Mouse (Mus musculus): ENCODE results near the gene Ift81. TPM values are rescaled to one million over a fixed set of nuclear protein-coding genes. Genes with fewer than 3 reads are reported as not detected.

The Ift81 gene
- polyA plus RNA-seq, 1 experiment from 2014 or later = 62.0 TPM

DNA sequence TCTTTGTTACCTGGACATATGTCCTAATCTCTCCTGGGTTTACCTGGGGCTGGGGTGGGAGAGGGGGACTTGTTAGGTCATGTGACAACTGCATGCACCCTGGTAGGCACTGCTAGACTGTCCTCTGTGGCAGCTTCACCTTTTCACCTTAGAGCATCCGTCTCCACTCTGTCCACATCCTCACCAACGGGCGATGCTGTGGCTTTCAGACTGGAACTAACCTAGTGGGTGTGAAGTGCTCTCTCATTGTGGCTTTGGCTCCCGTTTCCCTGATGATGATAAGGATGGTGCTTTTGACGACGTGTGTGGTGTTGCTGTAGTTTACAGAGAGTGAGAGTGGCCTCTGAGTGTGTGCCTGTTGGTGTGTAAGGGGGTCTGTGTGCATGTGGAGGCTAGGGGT, 31.0 kb upstream of the Ift81 start:
- Histone ChIP-seq H3K27me3 (no peaks in the 10 kb centered on the region), H3K27ac (no peak overlapping the region), H3K36me3 (no peaks in the 10 kb centered on the region), H3K9me3 (replicated peaks) (no peaks in the 10 kb centered on the region), H3K4me1 (peaks cover 2% of the 10 kb centered on the region; the same call in 1 of the 2 replicates), H3K4me3 (no peak overlapping the region), H3K4me2 (replicated peaks) (no peak overlapping the region), H3K9ac (no peak overlapping the region)
- ATAC-seq (ENCODE audit: low FRiP score) = no peak
- 84% methylated on average over 6 of the region's 6 CpGs for WGBS

DNA sequence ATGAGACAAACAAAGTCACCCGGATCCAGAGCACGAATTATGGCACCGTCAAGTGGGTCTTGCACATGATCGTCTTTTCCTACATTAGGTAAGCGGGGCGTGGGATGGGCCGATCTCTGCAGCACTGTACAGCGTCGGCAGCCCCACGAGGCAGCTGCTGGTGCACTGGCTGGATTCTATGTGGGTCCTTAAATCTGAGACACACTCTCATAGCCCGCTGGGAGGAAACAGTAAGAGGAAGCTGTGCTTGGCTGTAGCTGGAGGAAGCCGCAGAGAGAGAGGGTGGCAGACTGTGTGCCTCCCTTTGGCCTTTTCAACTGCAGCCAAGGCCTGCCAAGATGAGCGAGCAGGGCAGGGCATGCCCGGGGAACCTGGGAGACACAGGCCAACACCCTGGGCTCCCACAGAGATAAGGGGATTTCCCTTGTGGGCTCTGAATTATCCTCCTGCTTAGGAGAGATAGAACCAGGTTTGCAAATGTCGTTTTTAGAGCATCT, 29.8 kb upstream of the Ift81 start:
- peaks cover 2% of the 10 kb centered on the region; the same call in 1 of the 2 replicates for H3K4me1 ChIP-seq
- peak overlapping the region; percentile 1; the same call in 1 of the 2 replicates for H3K4me2 ChIP-seq (replicated peaks)
- no peak overlapping the region for H3K9ac ChIP-seq
- H3K36me3 ChIP-seq = no peaks in the 10 kb centered on the region
- no peak overlapping the region for H3K4me3 ChIP-seq
- no peaks in the 10 kb centered on the region for H3K27me3 ChIP-seq
- WGBS = 79% methylated on average over 15 of the region's 15 CpGs
- ATAC-seq (ENCODE audit: low FRiP score) = no peak
- H3K27ac ChIP-seq = peak overlapping the region; percentile 19; the same call in 1 of the 2 replicates
- H3K9me3 ChIP-seq (replicated peaks) = no peaks in the 10 kb centered on the region

GRCm38 (mm10) chr5:122643701-122644100, 29.4 kb upstream of the Ift81 start, which contains the start of gene P2rx7:
TSS of gene P2rx7 (plus strand) at chr5:122643911.
- H3K4me2 ChIP-seq (replicated peaks) = peak within 1 kb of the TSS; percentile 1; the same call in 1 of the 2 replicates
- H3K27ac ChIP-seq = peak within 1 kb of the TSS; percentile 19; the same call in 1 of the 2 replicates
- H3K9me3 ChIP-seq (replicated peaks) = no peaks in the 10 kb centered on the region
- no peak within 1 kb of the TSS for H3K9ac ChIP-seq
- WGBS = 64% methylated on average over 12 of the region's 12 CpGs
- H3K36me3 ChIP-seq = no peaks in the 10 kb centered on the region
- H3K4me3 ChIP-seq = no peak within 1 kb of the TSS
- ATAC-seq (ENCODE audit: low FRiP score) = peak; percentile 50; the same call in 1 of the 2 replicates
- H3K27me3 ChIP-seq = no peaks in the 10 kb centered on the region
- H3K4me1 ChIP-seq = peaks cover 2% of the 10 kb centered on the region; the same call in 1 of the 2 replicates

GRCm38 (mm10) chr5:122639986-122640385, 25.7 kb upstream of the Ift81 start:
- ATAC-seq (ENCODE audit: low FRiP score) = no peak
- H3K4me2 ChIP-seq (replicated peaks) = no peak overlapping the region
- no peaks in the 10 kb centered on the region for H3K36me3 ChIP-seq
- 83% methylated on average over 5 of the region's 5 CpGs for WGBS
- H3K27me3 ChIP-seq = no peaks in the 10 kb centered on the region
- peaks cover 6% of the 10 kb centered on the region; the same call in 1 of the 2 replicates for H3K4me1 ChIP-seq
- H3K9ac ChIP-seq = no peak overlapping the region
- no peak overlapping the region for H3K4me3 ChIP-seq
- no peak overlapping the region for H3K27ac ChIP-seq
- no peaks in the 10 kb centered on the region for H3K9me3 ChIP-seq (replicated peaks)

- WGBS = 94% methylated on average over 4 of the region's 4 CpGs
- no peak for ATAC-seq (ENCODE audit: low FRiP score)
- Histone ChIP-seq H3K27me3 (no peaks in the 10 kb centered on the region), H3K4me1 (peaks cover 6% of the 10 kb centered on the region; the same call in 1 of the 2 replicates), H3K36me3 (no peaks in the 10 kb centered on the region), H3K4me2 (replicated peaks) (no peak overlapping the region), H3K27ac (no peak overlapping the region), H3K9ac (no peak overlapping the region), H3K9me3 (replicated peaks) (no peaks in the 10 kb centered on the region), H3K4me3 (no peak overlapping the region)
These were observed 25.2 kb upstream of the Ift81 start for GRCm38 (mm10) chr5:122639517-122639916.

DNA sequence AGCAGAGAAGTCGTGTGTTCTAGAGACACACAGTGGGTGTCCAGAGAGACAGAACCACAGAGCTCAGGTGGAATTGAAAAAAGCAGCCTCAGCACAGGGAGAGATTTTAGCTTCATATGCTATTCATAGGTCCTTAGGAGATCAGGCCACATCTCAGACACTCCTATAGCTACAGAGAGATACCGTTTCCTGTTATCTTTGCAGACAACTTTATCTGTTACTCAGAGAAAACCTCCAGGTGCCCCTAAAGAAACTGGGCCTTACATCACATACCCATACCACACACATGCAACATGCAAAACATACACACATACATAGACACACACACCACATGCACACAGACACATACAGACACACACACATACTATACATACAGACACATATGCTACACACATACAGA, 24.0 kb upstream of the Ift81 start:
- Histone ChIP-seq H3K36me3 (no peaks in the 10 kb centered on the region), H3K4me2 (replicated peaks) (no peak overlapping the region), H3K4me3 (no peak overlapping the region), H3K27me3 (no peaks in the 10 kb centered on the region), H3K4me1 (peaks cover 6% of the 10 kb centered on the region; the same call in 1 of the 2 replicates), H3K27ac (no peak overlapping the region), H3K9ac (no peak overlapping the region), H3K9me3 (replicated peaks) (no peaks in the 10 kb centered on the region)
- ATAC-seq (ENCODE audit: low FRiP score) = no peak
- 84% methylated on average over 2 of the region's 2 CpGs for WGBS

- H3K9me3 ChIP-seq (replicated peaks) = no peaks in the 10 kb centered on the region
- no peak overlapping the region for H3K4me3 ChIP-seq
- no peak for ATAC-seq (ENCODE audit: low FRiP score)
- no peak overlapping the region for H3K27ac ChIP-seq
- H3K9ac ChIP-seq = no peak overlapping the region
- WGBS = 53% methylated on average over 16 of the region's 16 CpGs
- no peaks in the 10 kb centered on the region for H3K27me3 ChIP-seq
- H3K4me2 ChIP-seq (replicated peaks) = peak overlapping the region; percentile 42
- peaks cover 4% of the 10 kb centered on the region; the same call in 1 of the 2 replicates for H3K4me1 ChIP-seq
- no peaks in the 10 kb centered on the region for H3K36me3 ChIP-seq
These were observed 22.6 kb upstream of the Ift81 start for GRCm38 (mm10) chr5:122636958-122637357.

DNA sequence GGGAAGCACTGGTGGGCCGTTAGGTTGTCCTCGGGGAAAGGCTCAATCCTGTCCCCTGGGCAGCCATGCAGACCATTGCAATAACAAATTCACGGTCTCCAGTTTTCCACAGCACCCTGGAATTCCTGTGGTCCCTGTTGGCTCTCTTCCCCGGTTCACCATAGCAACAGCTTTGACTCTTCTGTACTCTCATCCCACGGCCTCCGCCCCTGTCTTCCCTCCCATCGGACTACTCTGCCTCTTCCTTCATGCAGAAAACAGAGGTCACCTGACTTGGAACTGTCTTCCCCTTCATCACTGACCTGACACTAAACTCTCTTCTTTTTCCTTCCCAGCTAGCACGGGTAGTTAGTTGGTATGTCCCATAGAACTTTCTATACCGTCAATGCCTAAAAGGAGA, 22.0 kb upstream of the Ift81 start:
- 79% methylated on average over 9 of the region's 9 CpGs for WGBS
- no peak overlapping the region for H3K4me2 ChIP-seq (replicated peaks)
- H3K27ac ChIP-seq = no peak overlapping the region
- no peaks in the 10 kb centered on the region for H3K27me3 ChIP-seq
- ATAC-seq (ENCODE audit: low FRiP score) = no peak
- no peak overlapping the region for H3K9ac ChIP-seq
- H3K36me3 ChIP-seq = no peaks in the 10 kb centered on the region
- peaks cover 4% of the 10 kb centered on the region; the same call in 1 of the 2 replicates for H3K4me1 ChIP-seq
- no peak overlapping the region for H3K4me3 ChIP-seq
- no peaks in the 10 kb centered on the region for H3K9me3 ChIP-seq (replicated peaks)

DNA sequence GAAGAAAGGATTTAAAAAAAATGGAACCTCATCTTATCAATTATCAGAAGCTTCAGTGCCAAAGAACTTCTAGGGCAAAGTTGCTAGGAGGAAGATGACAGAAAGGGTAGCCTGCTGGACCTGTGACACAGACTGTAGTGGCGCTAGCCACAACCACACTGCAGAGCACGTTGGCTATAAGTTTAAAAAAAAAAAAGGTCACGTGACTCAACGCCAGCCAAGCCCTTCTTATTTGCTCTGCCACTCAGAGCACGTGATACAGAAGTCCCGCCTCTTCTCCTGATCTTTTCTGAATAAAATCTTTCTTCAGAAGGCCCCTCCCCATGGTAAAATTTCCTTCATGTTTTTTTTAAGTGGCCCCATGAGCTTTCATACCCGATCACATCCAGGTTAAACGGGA, 20.9 kb upstream of the Ift81 start:
- 79% methylated on average over 8 of the region's 8 CpGs for WGBS

DNA sequence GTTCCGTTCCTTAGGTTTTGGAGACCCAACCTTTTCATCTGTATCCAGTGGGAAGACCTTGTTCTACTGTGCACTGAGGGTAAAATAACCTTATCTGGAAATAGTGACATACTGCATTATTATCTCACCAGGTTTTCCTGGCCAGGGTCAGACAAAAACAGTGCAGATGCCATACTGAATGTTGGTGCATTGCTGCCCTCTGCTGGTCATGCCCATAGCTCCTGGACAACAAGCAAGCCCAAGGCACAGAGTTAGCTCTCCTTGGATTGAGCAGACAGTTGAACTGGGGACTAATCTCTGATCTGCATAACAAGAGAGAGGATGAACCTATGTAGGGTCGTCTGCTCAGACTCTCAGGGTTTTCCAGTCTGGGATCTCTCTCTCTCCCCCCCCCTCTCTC, 12.9 kb upstream of the Ift81 start:
- Histone ChIP-seq H3K27me3 (no peaks in the 10 kb centered on the region), H3K9ac (no peak overlapping the region), H3K4me3 (no peak overlapping the region), H3K36me3 (no peaks in the 10 kb centered on the region), H3K9me3 (replicated peaks) (no peaks in the 10 kb centered on the region), H3K4me1 (no peaks in the 10 kb centered on the region), H3K4me2 (replicated peaks) (no peak overlapping the region), H3K27ac (no peak overlapping the region)
- peak; percentile 63; the same call in 1 of the 2 replicates for ATAC-seq (ENCODE audit: low FRiP score)
- WGBS = 40% methylated on average over 2 of the region's 2 CpGs

More for the DNA sequence above, 20.9 kb upstream of the Ift81 start:
- H3K4me1 ChIP-seq = peaks cover 4% of the 10 kb centered on the region; the same call in 1 of the 2 replicates
- no peaks in the 10 kb centered on the region for H3K27me3 ChIP-seq
- no peak overlapping the region for H3K9ac ChIP-seq
- H3K4me2 ChIP-seq (replicated peaks) = no peak overlapping the region
- H3K4me3 ChIP-seq = no peak overlapping the region
- H3K36me3 ChIP-seq = no peaks in the 10 kb centered on the region
- ATAC-seq (ENCODE audit: low FRiP score) = no peak
- no peak overlapping the region for H3K27ac ChIP-seq
- no peaks in the 10 kb centered on the region for H3K9me3 ChIP-seq (replicated peaks)

GRCm38 (mm10) chr5:122625565-122626252, 11.4 kb upstream of the Ift81 start:
- ATAC-seq (ENCODE audit: low FRiP score) = no peak
- no peaks in the 10 kb centered on the region for H3K36me3 ChIP-seq
- peaks cover 9% of the 10 kb centered on the region for H3K4me1 ChIP-seq
- no peak overlapping the region for H3K4me3 ChIP-seq
- H3K9me3 ChIP-seq (replicated peaks) = no peaks in the 10 kb centered on the region
- no peak overlapping the region for H3K27ac ChIP-seq
- no peak overlapping the region for H3K4me2 ChIP-seq (replicated peaks)
- H3K9ac ChIP-seq = no peak overlapping the region
- 90% methylated on average over 14 of the region's 14 CpGs for WGBS
- no peaks in the 10 kb centered on the region for H3K27me3 ChIP-seq

- no peak overlapping the region for H3K9ac ChIP-seq
- no peak for ATAC-seq (ENCODE audit: low FRiP score)
- H3K36me3 ChIP-seq = no peaks in the 10 kb centered on the region
- H3K9me3 ChIP-seq (replicated peaks) = no peaks in the 10 kb centered on the region
- H3K27ac ChIP-seq = no peak overlapping the region
- H3K4me3 ChIP-seq = no peak overlapping the region
- WGBS = 87% methylated on average over 11 of the region's 11 CpGs
- H3K27me3 ChIP-seq = no peaks in the 10 kb centered on the region
- peaks cover 9% of the 10 kb centered on the region for H3K4me1 ChIP-seq
- H3K4me2 ChIP-seq (replicated peaks) = no peak overlapping the region
These were observed 10.7 kb upstream of the Ift81 start for GRCm38 (mm10) chr5:122624952-122625479.

Measured in hindbrain, embryonic 12.5 days (tissue).